Mouse (Mus musculus): ENCODE measurements around the gene Pex1. TPM values are rescaled to one million over a fixed set of nuclear protein-coding genes. Genes with fewer than 3 reads are reported as not detected.

Gene Pex1
- polyA plus RNA-seq, 1 experiment from 2014 or later: 24.9 TPM

DNA sequence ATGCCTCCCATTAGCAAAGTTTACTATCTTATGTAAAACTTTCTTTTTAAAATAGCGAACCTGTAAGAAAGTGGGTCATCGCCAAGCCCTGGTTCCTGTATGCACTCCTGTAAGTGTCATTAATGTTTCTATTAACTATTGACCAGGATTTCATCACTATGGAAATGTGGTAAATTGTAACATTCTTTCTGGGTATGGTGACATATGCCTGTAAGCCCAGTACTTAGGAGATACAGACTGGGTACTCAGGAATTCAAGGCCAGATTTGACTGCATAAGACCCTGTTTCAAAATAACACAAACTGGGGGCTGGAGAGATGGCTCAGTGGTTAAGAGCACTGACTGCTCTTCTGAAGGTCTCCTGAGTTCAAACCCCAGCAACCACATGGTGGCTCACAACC is 69.4 kb downstream of the Pex1 start:
- Histone ChIP-seq H3K9ac (replicated peaks) (no peak overlapping the region), H3K4me1 (no peaks in the 10 kb centered on the region), H3K4me3 (replicated peaks) (no peak overlapping the region), H3K27me3 (replicated peaks) (no peaks in the 10 kb centered on the region), H3K27ac (replicated peaks) (no peak overlapping the region), H3K9me3 (replicated peaks) (no peaks in the 10 kb centered on the region), H3K4me2 (no peak overlapping the region), H3K36me3 (no peaks in the 10 kb centered on the region)
- 95% methylated on average over 2 of the region's 2 CpGs for WGBS
- ATAC-seq (ENCODE audit: low FRiP score): no peak

DNA sequence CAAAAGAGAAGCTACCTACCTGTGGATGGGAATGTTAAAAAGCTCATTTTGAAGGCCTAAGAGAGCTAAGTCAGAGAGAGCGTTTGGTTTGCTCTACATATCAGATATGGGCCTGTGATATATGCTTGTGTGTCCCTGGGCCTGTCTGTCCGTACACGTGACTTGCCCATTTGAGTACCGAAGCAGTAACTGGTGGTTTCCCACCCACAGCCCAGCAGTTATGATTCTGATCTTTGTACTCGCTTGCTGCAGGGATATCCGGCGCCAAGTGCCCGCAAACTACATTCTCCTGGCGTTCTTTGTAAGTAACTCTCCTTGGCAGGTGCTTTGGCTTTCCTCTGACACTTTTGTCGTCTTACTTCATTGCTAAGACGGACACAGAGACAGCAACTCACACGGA is 70.7 kb downstream of the Pex1 start:
- H3K4me1 ChIP-seq: no peaks in the 10 kb centered on the region
- no peak overlapping the region for H3K4me2 ChIP-seq
- no peaks in the 10 kb centered on the region for H3K27me3 ChIP-seq (replicated peaks)
- H3K36me3 ChIP-seq: no peaks in the 10 kb centered on the region
- ATAC-seq (ENCODE audit: low FRiP score): no peak
- no peak overlapping the region for H3K27ac ChIP-seq (replicated peaks)
- WGBS: 88% methylated on average over 12 of the region's 12 CpGs
- no peak overlapping the region for H3K9ac ChIP-seq (replicated peaks)
- H3K4me3 ChIP-seq (replicated peaks): no peak overlapping the region
- no peaks in the 10 kb centered on the region for H3K9me3 ChIP-seq (replicated peaks)

DNA sequence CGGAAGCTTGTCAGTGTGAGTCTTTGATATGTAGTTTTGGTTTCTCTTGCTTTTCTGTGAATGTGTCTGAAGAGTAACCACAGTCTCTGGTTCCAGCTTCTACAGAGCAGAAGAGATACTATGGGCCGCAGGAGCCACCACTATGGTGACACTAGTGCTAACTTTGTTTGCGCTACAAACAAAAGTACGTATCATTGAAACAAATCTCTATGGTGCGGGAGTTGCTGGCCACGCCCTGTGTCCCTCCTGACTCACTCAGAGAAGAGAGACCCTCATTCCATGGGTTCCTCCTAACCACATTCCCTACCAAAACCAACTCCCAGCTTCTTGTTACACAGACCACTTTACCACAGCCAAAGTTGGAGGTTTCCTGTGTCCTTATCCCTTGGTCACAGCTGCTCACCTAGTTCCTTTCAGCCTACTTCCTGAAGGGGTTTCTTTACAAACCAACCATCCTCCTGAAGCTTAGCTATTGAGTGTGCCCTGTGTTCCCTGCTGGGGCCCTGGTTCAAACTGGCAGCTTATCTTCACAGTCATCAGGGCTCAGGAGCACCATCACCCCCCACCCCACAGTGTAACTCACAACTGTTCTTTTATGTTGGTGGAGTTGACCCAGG is 74.2 kb downstream of the Pex1 start:
- no peaks in the 10 kb centered on the region for H3K9me3 ChIP-seq (replicated peaks)
- 92% methylated on average over 6 of the region's 6 CpGs for WGBS
- H3K36me3 ChIP-seq: no peaks in the 10 kb centered on the region
- no peaks in the 10 kb centered on the region for H3K27me3 ChIP-seq (replicated peaks)
- no peak overlapping the region for H3K9ac ChIP-seq (replicated peaks)
- H3K4me2 ChIP-seq: no peak overlapping the region
- H3K27ac ChIP-seq (replicated peaks): no peak overlapping the region
- ATAC-seq (ENCODE audit: low FRiP score): no peak
- H3K4me1 ChIP-seq: no peaks in the 10 kb centered on the region
- no peak overlapping the region for H3K4me3 ChIP-seq (replicated peaks)

Small RNAs within 50 kb of the gene (microRNA-seq; reads per million reads assigned to microRNA genes)
- gene Gm26238: not detected

Other genes with a start within 250 kb of the Pex1 start
- 21.9 and 23.6 TPM in 2 replicates for gene Fam133b, start 52.2 kb upstream of the Pex1 start, polyA plus RNA-seq (2015; fragmentation: Nextera tagmentation; extraction: Ambion mirVana)
- gene 1700109H08Rik, start 24.5 kb upstream of the Pex1 start, polyA plus RNA-seq (2015; fragmentation: Nextera tagmentation; extraction: Ambion mirVana): 2.4 and 2.7 TPM in 2 replicates
- gene Rbm48, start 519 bp downstream of the Pex1 start, polyA plus RNA-seq (2015; fragmentation: Nextera tagmentation; extraction: Ambion mirVana): 13.5 and 14.0 TPM in 2 replicates
- not detected in 2 replicates for gene Tmbim7, start 55.1 kb downstream of the Pex1 start, polyA plus RNA-seq (2015; fragmentation: Nextera tagmentation; extraction: Ambion mirVana)
- 60.7 and 61.3 TPM in 2 replicates for gene Gatad1, start 61.1 kb downstream of the Pex1 start, polyA plus RNA-seq (2015; fragmentation: Nextera tagmentation; extraction: Ambion mirVana)
- gene Ankib1, start 206.9 kb downstream of the Pex1 start, polyA plus RNA-seq (2015; fragmentation: Nextera tagmentation; extraction: Ambion mirVana): 15.5 and 15.9 TPM in 2 replicates
- gene Krit1, start 207.1 kb downstream of the Pex1 start, polyA plus RNA-seq (2015; fragmentation: Nextera tagmentation; extraction: Ambion mirVana): 48.8 and 49.4 TPM in 2 replicates
- gene Lrrd1, start 249.1 kb downstream of the Pex1 start, polyA plus RNA-seq (2015; fragmentation: Nextera tagmentation; extraction: Ambion mirVana): 0.05 and 0.11 TPM in 2 replicates